Mouse (Mus musculus) cortical plate, adult 2 months (tissue): ENCODE measurements at regions not wholly inside any gene's neighbourhood (a gene's known extent, or its start where the extent isn't known, plus 50 kb on each side); places are given as distances from the start of the nearest gene placed in this dataset.

Source experiments
- CTCF ChIP-seq: fragments of 200-500 bp; IDR thresholded peaks from 2 replicates; pipeline ENCODE4 v1.5.1; 2011; ENCODE audit warnings: mild to moderate bottlenecking, control low read depth, low read length; ENCODE audit not compliant: insufficient read depth; ENCODE audit errors: extremely low read depth
- POLR2A ChIP-seq: fragments of 200-500 bp; IDR thresholded peaks from 2 replicates; pipeline ENCODE4 v1.6.1; 2011; ENCODE audit warnings: mild to moderate bottlenecking, low read length, control low read depth; ENCODE audit not compliant: insufficient read depth; ENCODE audit errors: extremely low read depth

DNA sequence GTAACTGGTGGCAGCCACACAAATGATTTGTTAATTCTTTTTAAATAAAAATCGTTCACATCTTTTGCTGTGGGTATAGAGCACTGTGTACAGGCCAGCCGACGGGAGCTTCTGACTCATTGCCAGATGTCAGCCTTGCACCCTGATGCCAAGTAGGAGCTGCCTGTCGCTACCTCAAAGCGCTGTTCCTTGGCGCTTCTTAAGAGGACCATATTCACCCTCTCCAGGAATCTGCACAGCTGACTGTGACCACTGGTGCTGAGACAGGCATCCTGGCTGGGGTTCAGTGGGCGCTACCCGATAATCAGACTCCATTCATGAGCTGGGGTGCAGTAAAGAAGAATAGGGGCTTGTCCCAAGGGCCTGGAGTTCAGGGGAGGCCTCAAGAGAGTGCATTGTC lies 51.0 kb upstream of the A530016L24Rik start:
- TF ChIP-seq CTCF = no peak
- no peak for TF ChIP-seq POLR2A
